Mouse (Mus musculus) G1E (cell line): ENCODE measurements around the gene Cd276. TPM values are rescaled to one million over a fixed set of nuclear protein-coding genes. Genes with fewer than 3 reads are reported as not detected.

ENCODE experiments used
- ATAC-seq: 2 replicates; pipeline ENCODE4 v1.8.0; 2016; ENCODE audit warnings: mild to moderate bottlenecking; ENCODE audit not compliant: insufficient number of reproducible peaks, poor library complexity, low FRiP score, severe bottlenecking; ENCODE audit errors: extremely low read depth
- DNase-seq: peaks from one replicate; pipeline ENCODE4 v3.0.0; 2012; ENCODE audit warnings: low spot score
- H3K27me3 ChIP-seq: 2 replicates; pipeline ENCODE4 v1.6.1; 2012; ENCODE audit warnings: mild to moderate bottlenecking, low read length, inconsistent platforms; ENCODE audit not compliant: insufficient read depth
- H3K36me3 ChIP-seq: replicated peaks from 2 replicates; pipeline ENCODE3; 2012; ENCODE audit warnings: mild to moderate bottlenecking, inconsistent platforms
- H3K4me1 ChIP-seq: 2 replicates; pipeline ENCODE4 v1.6.1; 2012; ENCODE audit warnings: low read depth, low read length, inconsistent platforms, mixed read lengths; ENCODE audit not compliant: insufficient read depth
- H3K4me3 ChIP-seq: 2 replicates; pipeline ENCODE4 v1.5.1; 2012; ENCODE audit warnings: low read depth, mild to moderate bottlenecking, inconsistent platforms, low read length, moderate library complexity, mixed read lengths
- H3K9me3 ChIP-seq: replicated peaks from 2 replicates; pipeline ENCODE4 v1.6.1; 2012; ENCODE audit warnings: inconsistent platforms
- CTCF ChIP-seq: IDR thresholded peaks from 2 replicates; pipeline ENCODE4 v1.5.1; 2012; ENCODE audit warnings: low read depth, low read length, inconsistent platforms, mixed read lengths
- GATA1 ChIP-seq: IDR thresholded peaks from 2 replicates; pipeline ENCODE4 v1.6.1; 2012; ENCODE audit warnings: borderline replicate concordance, low read length, inconsistent platforms, mixed read lengths
- GATA2 ChIP-seq: IDR thresholded peaks from 2 replicates; pipeline ENCODE4 v1.6.1; 2012; ENCODE audit warnings: low read depth, low read length, inconsistent platforms, borderline replicate concordance
- POLR2AphosphoS5 ChIP-seq: IDR thresholded peaks from 2 replicates; pipeline ENCODE4 v1.6.1; 2012; ENCODE audit warnings: low read depth, low read length, inconsistent platforms; ENCODE audit not compliant: insufficient replicate concordance
- TAL1 ChIP-seq: conservative IDR thresholded peaks from 2 replicates; pipeline ENCODE4 v1.6.1; 2012; ENCODE audit warnings: low read depth, low read length, inconsistent platforms, mixed read lengths
- polyA plus RNA-seq: library from polyadenylated mRNA; stranded (reverse); fragments of >175 nt; gene quantifications from 2 replicates; pipeline ENCODE4 v1.2.3, GENCODE M21; 2012
- total RNA-seq, 2 experiments: library from RNA; stranded (forward) in 1 of 2; stranded (reverse) in 1 of 2; fragments of 200-1000 nt in 1 of 2; fragments of >200 nt in 1 of 2; fragmentation: Nextera tagmentation in 1 of 2; gene quantifications; 2 replicates each; pipeline ENCODE4 v1.2.3; 2014 to 2017

The Cd276 gene
- total and polyA plus RNA-seq, 3 experiments: 0.16 to 0.38 (median 0.28) TPM

DNA sequence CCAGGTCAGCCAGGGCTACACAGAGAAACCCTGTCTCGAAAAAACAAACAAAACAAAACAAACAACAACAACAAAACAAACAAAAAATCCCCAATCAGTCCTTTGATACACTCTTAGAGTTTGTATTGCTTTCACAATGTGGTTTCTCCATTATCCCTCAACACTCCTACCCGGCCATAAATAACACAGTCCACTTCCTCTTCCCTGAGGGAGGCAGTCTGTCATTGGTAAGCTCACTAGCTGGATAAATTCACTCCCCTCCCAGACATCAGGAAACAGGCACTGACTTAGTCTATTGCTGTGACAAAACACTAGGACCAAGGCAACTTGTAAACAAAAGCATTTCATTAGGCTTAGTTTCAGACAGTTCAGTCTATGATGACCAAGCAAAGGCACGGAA, 5.0 kb upstream of the Cd276 start:
- ATAC-seq (no peak), DNase-seq (no peak)
- Histone ChIP-seq H3K27me3 (peaks cover 57% of the 10 kb centered on the region), H3K4me3 (no peak overlapping the region), H3K4me1 (peaks cover 16% of the 10 kb centered on the region), H3K36me3 (no peaks in the 10 kb centered on the region), H3K9me3 (no peaks in the 10 kb centered on the region)
- TF ChIP-seq POLR2AphosphoS5: no peak

DNA sequence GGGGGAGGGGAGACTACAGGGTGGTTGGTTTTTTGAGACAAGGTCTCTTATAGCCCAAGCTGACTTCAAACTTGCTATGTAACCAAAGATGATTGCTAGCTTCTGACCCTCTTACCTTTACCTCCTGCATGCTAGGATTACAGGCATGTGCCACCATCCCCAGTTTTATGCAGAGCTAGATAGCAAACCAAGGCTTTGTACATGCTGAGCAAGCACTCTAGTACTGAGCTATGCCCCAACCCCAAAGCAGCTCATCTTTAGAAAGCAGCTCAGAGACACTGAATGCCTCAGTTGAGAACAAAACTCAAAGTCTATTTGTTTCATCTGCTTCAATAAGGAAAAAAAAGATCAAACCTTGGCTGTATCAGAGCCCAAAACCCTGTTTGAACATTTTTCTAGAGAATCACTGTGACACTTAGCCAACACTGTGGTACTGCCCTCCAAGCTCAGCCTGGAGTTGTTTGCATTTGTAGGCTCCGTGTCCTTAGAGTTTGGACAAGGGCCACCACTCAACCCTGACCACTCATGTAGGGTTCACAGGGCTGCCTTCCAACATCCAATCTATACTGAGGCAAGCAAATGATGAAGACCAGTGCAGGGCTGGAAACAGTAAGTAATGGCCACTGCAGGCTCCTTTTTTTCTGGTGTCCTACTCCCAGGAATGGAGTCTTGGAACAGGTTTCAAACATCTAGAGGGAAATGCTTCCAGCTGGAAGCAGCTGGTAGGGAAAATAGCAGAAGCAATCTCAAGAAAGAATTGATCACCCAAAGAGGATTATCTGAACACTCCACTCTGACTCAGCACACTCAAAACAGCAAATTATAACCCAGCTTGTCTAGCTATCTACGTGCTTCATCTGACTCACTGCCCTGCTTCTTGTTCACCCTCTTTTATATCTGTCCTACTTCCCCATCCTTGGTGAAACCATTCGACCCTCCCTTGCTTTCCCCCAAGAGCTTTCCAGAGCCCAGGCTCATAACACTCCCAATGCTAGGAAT, 2.5 kb upstream of the Cd276 start:
- DNase-seq: no peak

DNA sequence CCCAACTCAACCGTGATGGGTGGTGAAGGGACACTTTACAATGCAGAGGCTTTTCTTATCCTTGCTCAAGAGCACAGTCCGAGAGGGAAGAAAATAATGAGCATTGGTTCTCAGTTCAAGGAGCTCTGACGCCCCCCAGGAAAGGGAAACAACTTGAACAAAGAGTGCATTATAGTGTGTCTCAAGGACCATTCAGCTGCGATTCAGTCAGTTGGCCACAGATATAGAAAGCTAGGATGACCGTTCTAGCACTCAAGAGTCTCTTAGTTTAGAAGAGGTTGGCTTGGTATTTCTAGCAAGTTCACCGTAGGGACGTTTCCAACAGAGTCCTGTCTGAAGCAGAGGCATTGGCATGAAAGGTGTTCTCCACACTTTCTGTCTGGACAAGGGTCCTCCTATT, 1.4 kb upstream of the Cd276 start:
- no peaks in the 10 kb centered on the region for H3K9me3 ChIP-seq
- TF ChIP-seq POLR2AphosphoS5: no peak
- H3K36me3 ChIP-seq: no peaks in the 10 kb centered on the region
- no peak overlapping the region for H3K4me3 ChIP-seq
- H3K4me1 ChIP-seq: peaks cover 16% of the 10 kb centered on the region
- ATAC-seq: no peak
- DNase-seq: no peak
- H3K27me3 ChIP-seq: peaks cover 63% of the 10 kb centered on the region

More for the DNA sequence above, 2.5 kb upstream of the Cd276 start:
- H3K36me3 ChIP-seq: no peaks in the 10 kb centered on the region
- H3K9me3 ChIP-seq: no peaks in the 10 kb centered on the region
- peaks cover 16% of the 10 kb centered on the region for H3K4me1 ChIP-seq
- H3K27me3 ChIP-seq: peaks cover 61% of the 10 kb centered on the region
- no peak for ATAC-seq
- no peak overlapping the region for H3K4me3 ChIP-seq
- TF ChIP-seq CTCF (no peak), GATA1 (no peak), TAL1 (no peak), GATA2 (no peak), POLR2AphosphoS5 (no peak)

DNA sequence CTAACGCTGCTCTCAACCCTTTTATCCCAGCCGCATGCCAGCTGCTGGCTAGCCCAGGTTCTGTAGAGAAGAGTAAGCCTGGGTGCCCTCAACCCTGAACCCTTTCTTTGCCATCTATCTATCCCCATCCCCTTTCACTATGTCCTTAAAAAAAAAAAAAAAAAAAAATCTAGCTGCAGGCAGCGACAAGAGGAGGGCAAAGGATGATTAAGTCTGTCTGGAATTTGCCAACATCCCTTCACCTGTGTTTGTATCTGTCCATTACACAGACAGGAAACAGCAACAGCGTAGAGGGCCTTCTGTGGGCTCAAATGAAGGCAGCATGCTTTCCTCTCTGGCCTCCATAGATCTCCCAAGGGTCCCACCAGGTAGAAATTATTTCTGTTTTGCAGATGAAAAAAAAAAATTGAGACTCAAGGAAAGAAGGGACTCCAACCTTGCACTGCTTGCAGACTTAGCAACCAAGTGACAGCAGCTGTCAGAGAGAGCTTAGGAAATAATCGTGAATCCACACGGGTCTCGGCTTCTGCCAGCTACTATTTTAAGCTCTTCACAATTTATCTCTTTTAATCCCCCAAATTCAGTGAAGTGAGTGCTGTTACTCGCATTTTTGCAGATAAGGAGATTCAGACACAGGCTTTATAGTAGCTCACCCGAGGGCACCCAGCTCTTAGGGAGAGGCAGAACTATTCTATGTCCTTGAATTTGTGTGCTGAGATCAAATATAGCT, 613 bp upstream of the Cd276 start:
- Histone ChIP-seq H3K4me1 (peaks cover 16% of the 10 kb centered on the region), H3K27me3 (peaks cover 69% of the 10 kb centered on the region), H3K36me3 (no peaks in the 10 kb centered on the region), H3K4me3 (no peak overlapping the region), H3K9me3 (no peaks in the 10 kb centered on the region)
- TF ChIP-seq GATA1 (no peak), GATA2 (no peak), POLR2AphosphoS5 (no peak), CTCF (no peak), TAL1 (no peak)
- DNase-seq: no peak
- no peak for ATAC-seq

DNA sequence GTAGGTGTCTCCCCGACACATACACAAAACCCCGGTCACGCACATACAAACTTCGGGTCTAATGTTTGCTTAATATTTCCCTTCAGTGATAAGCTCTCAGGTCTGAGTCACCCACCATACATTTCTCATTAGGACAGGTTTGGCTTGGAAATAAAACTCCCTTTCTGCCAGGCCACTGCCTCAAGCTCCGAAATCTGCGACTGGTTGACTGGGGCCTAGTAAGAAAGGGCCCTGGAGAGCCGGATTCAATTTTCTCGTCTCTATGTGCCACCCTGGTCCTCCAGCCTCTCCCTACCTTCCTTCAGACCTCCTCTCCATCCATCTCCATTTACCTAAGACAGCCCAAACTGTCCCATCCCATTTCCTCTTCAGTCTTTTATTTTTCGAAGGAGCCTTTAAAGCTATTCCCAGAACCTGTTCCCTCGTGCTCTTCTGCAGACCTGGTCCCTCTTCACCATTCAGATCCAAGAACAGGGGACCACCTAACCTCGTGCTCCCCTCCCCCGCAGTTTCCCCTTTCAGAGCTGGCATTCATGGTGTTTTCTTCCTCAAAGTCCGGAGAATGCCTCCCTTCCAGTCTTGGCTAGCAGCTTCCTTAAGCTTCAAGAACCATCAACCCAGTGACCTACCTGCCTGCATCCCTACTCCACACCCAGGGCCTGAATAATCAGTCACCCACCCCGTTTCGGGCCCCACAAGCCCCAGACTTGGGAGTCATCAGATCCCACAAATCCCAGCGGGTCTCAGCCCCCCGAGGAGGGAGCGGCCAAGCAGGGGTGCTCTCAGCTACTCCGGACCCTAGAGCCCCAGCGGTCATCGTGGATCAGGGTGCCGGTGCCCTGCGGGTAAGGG, 955 bp downstream of the Cd276 start:
- H3K36me3 ChIP-seq: no peaks in the 10 kb centered on the region
- H3K4me1 ChIP-seq: peaks cover 16% of the 10 kb centered on the region
- TF ChIP-seq GATA2: no peak
- TF ChIP-seq POLR2AphosphoS5: no peak
- no peak for TF ChIP-seq CTCF
- no peak overlapping the region for H3K4me3 ChIP-seq
- peaks cover 70% of the 10 kb centered on the region for H3K27me3 ChIP-seq
- no peaks in the 10 kb centered on the region for H3K9me3 ChIP-seq
- no peak for DNase-seq
- no peak for ATAC-seq

DNA sequence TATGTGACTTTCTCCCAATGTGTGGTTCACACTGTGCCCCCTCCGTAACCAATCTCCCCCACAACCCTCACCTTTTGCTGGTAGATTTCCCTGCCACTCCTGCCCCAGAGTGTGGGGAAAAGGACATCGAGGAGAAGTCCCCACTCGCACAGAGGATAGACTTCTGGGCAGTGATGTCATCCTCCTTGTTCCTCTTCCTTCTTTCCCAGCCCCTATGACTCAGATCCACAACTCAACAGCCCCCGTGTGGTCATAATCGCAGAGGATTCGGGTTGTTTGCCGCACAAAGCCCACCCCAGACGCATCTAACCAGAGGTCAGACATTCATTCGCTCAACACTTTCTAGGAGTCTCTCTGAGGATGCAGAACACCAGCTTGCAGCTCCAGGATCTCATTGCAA, 3.2 kb downstream of the Cd276 start:
- DNase-seq: no peak
- no peak for ATAC-seq
- Histone ChIP-seq H3K9me3 (no peaks in the 10 kb centered on the region), H3K27me3 (peaks cover 71% of the 10 kb centered on the region), H3K4me1 (peaks cover 3% of the 10 kb centered on the region; the same call in 1 of the 2 replicates), H3K36me3 (no peaks in the 10 kb centered on the region), H3K4me3 (no peak overlapping the region)
- TF ChIP-seq GATA1: no peak
- no peak for TF ChIP-seq TAL1
- no peak for TF ChIP-seq POLR2AphosphoS5
- no peak for TF ChIP-seq GATA2
- no peak for TF ChIP-seq CTCF
